Mouse (Mus musculus) lung, embryonic 14.5 days (tissue): ENCODE measurements around the gene Rev3l. TPM values are rescaled to one million over a fixed set of nuclear protein-coding genes. Genes with fewer than 3 reads are reported as not detected.
A peak's percentile ranks its signal among the peaks of the same experiment; 100 is the strongest.

Source experiments
- ATAC-seq: fragments of 200-750 bp; cut with Nextera tagmentation; 2 replicates; pipeline ENCODE4 v1.8.0; 2017; ENCODE audit warnings: mild to moderate bottlenecking, moderate TSS enrichment, moderate library complexity; ENCODE audit not compliant: insufficient read depth
- DNase-seq: peaks from one replicate; pipeline ENCODE4 v3.0.0-alpha.2; 2015
- H3K27ac ChIP-seq: fragments of 300-500 bp; sonication (generic); 2 replicates; pipeline ENCODE4 v1.5.1; 2014; ENCODE audit warnings: low read depth, mild to moderate bottlenecking, moderate library complexity
- H3K27me3 ChIP-seq: fragments of 300-500 bp; sonication (generic); 2 replicates; pipeline ENCODE4 v1.6.1; 2014; ENCODE audit warnings: low read length, control low read depth; ENCODE audit not compliant: insufficient read depth
- H3K36me3 ChIP-seq: fragments of 300-500 bp; sonication (generic); 2 replicates; pipeline ENCODE4 v1.6.1; 2014; ENCODE audit warnings: control low read depth; ENCODE audit not compliant: insufficient read depth
- H3K4me1 ChIP-seq: fragments of 300-500 bp; sonication (generic); 2 replicates; pipeline ENCODE4 v1.6.1; 2014; ENCODE audit warnings: antibody characterized with exemption, control low read depth; ENCODE audit not compliant: insufficient read depth
- H3K4me2 ChIP-seq: fragments of 300-500 bp; sonication (generic); 2 replicates; pipeline ENCODE4 v1.6.1; 2014; ENCODE audit warnings: mild to moderate bottlenecking
- H3K4me3 ChIP-seq: fragments of 300-500 bp; sonication (generic); 2 replicates; pipeline ENCODE4 v1.5.1; 2014; ENCODE audit warnings: low read depth, low read length
- H3K9ac ChIP-seq: fragments of 300-500 bp; sonication (generic); 2 replicates; pipeline ENCODE4 v1.6.1; 2014
- H3K9me3 ChIP-seq: fragments of 300-500 bp; sonication (generic); 2 replicates; pipeline ENCODE4 v1.6.1; 2016; ENCODE audit warnings: low read depth, low read length, control low read depth
- CTCF ChIP-seq: IDR thresholded peaks from 2 replicates; pipeline ENCODE4 v1.5.1; 2016; ENCODE audit warnings: antibody characterized with exemption, low read depth
- WGBS: fragments of 180-500 bp; shearing (Covaris S2); extraction: QIAGEN DNeasy Blood & Tissue Kit; methylation state at CpG from one replicate; pipeline ENCODE4 v1.1.7; 2014; 5-methylcytosine and 5-hydroxymethylcytosine counted together
- polyA plus RNA-seq: library from polyadenylated mRNA; unstranded; fragments of >200 nt; fragmentation: Nextera tagmentation; extraction: Ambion mirVana; gene quantifications from 2 replicates; pipeline ENCODE4 v1.2.1, GENCODE M21; 2014

The Rev3l gene
- polyA plus RNA-seq, 1 experiment from 2014 or later, result 30.3 TPM

GRCm38 (mm10) chr10:39707717-39708510, 24.0 kb upstream of the Rev3l start:
- H3K4me2 ChIP-seq, result no peak overlapping the region
- ATAC-seq (no peak), DNase-seq (no peak)
- no peaks in the 10 kb centered on the region for H3K36me3 ChIP-seq
- no peak overlapping the region for H3K9ac ChIP-seq
- H3K27ac ChIP-seq, result no peak overlapping the region
- no peaks in the 10 kb centered on the region for H3K9me3 ChIP-seq
- no peaks in the 10 kb centered on the region for H3K4me1 ChIP-seq
- H3K27me3 ChIP-seq, result no peaks in the 10 kb centered on the region
- no peak for TF ChIP-seq CTCF
- no peak overlapping the region for H3K4me3 ChIP-seq
- WGBS, result 76% methylated on average over 2 of the region's 2 CpGs

- Histone ChIP-seq H3K4me2 (no peak overlapping the region), H3K4me3 (no peak overlapping the region), H3K9ac (no peak overlapping the region), H3K4me1 (peaks cover 4% of the 10 kb centered on the region; the same call in 1 of the 2 replicates), H3K27ac (no peak overlapping the region), H3K9me3 (no peaks in the 10 kb centered on the region), H3K27me3 (no peaks in the 10 kb centered on the region), H3K36me3 (no peaks in the 10 kb centered on the region)
- WGBS, result 86% methylated on average over 5 of the region's 5 CpGs
- DNase-seq, result no peak
- no peak for TF ChIP-seq CTCF
- no peak for ATAC-seq
These were observed 15.0 kb upstream of the Rev3l start for GRCm38 (mm10) chr10:39716936-39717335.

GRCm38 (mm10) chr10:39730976-39731735, 762 bp upstream of the Rev3l start:
- peak; percentile 11; the same call in 1 of the 2 replicates for TF ChIP-seq CTCF
- H3K4me3 ChIP-seq, result peak overlapping the region; percentile 87
- peak overlapping the region; percentile 100 for H3K27ac ChIP-seq
- DNase-seq (peak; percentile 96), ATAC-seq (peak; percentile 94)
- H3K9ac ChIP-seq, result peak overlapping the region; percentile 95
- peaks cover 5% of the 10 kb centered on the region; the same call in 1 of the 2 replicates for H3K9me3 ChIP-seq
- no peaks in the 10 kb centered on the region for H3K27me3 ChIP-seq
- no peaks in the 10 kb centered on the region for H3K4me1 ChIP-seq
- H3K4me2 ChIP-seq, result peak overlapping the region; percentile 70
- no peaks in the 10 kb centered on the region for H3K36me3 ChIP-seq
- WGBS, result under 1% methylated on average over 45 of the region's 66 CpGs

GRCm38 (mm10) chr10:39732266-39733100, 565 bp downstream of the Rev3l start:
- peak overlapping the region; percentile 95 for H3K9ac ChIP-seq
- H3K36me3 ChIP-seq, result no peaks in the 10 kb centered on the region
- peak overlapping the region; percentile 67 for H3K4me2 ChIP-seq
- H3K9me3 ChIP-seq, result peaks cover 5% of the 10 kb centered on the region; the same call in 1 of the 2 replicates
- DNase-seq (peak; percentile 84), ATAC-seq (peak; percentile 60)
- H3K4me3 ChIP-seq, result peak overlapping the region; percentile 87
- peak overlapping the region; percentile 100 for H3K27ac ChIP-seq
- H3K4me1 ChIP-seq, result no peaks in the 10 kb centered on the region
- peak; percentile 60 for TF ChIP-seq CTCF
- no peaks in the 10 kb centered on the region for H3K27me3 ChIP-seq
- WGBS, result under 1% methylated on average over 78 of the region's 105 CpGs

DNA sequence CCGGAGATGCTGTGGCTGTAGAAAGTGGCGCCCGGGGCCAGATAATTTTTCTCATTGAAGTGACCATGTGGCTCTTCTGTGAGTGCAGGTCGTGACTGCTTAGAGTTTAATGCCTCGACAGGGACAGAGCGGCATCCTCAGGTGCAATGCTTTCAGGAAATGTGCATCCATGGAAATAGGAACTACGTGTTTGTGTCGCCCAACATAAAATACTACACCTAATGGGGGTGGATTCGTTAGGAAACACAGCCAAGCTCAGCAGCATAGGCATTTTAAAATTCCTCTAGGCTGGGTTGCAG, 1.1 kb downstream of the Rev3l start:
- Histone ChIP-seq H3K4me2 (peak overlapping the region; percentile 67), H3K27ac (peak overlapping the region; percentile 100), H3K27me3 (no peaks in the 10 kb centered on the region), H3K36me3 (no peaks in the 10 kb centered on the region), H3K9me3 (peaks cover 5% of the 10 kb centered on the region; the same call in 1 of the 2 replicates), H3K4me1 (no peaks in the 10 kb centered on the region), H3K4me3 (peak overlapping the region; percentile 87), H3K9ac (peak overlapping the region; percentile 95)
- no peak for TF ChIP-seq CTCF
- WGBS, result under 1% methylated on average over 9 of the region's 9 CpGs
- ATAC-seq (no peak), DNase-seq (peak; percentile 81)

- no peaks in the 10 kb centered on the region for H3K27me3 ChIP-seq
- H3K36me3 ChIP-seq, result no peaks in the 10 kb centered on the region
- WGBS, result 13% methylated on average over 10 of the region's 10 CpGs
- ATAC-seq (no peak), DNase-seq (peak; percentile 19)
- no peaks in the 10 kb centered on the region for H3K4me1 ChIP-seq
- H3K9ac ChIP-seq, result peak overlapping the region; percentile 95
- H3K4me3 ChIP-seq, result peak overlapping the region; percentile 87
- peak overlapping the region; percentile 67 for H3K4me2 ChIP-seq
- peaks cover 5% of the 10 kb centered on the region; the same call in 1 of the 2 replicates for H3K9me3 ChIP-seq
- no peak for TF ChIP-seq CTCF
- peak overlapping the region; percentile 100 for H3K27ac ChIP-seq
These were observed 1.6 kb downstream of the Rev3l start for GRCm38 (mm10) chr10:39733421-39733930.
